Mouse (Mus musculus) right cerebral cortex, postnatal 36 days (tissue): ENCODE measurements around the gene Srsf9.
"Not testable (repeated sequence)": the region's sequence is repeated elsewhere in the genome, so short reads cannot be mapped to it uniquely, and the experiment has no call there.

ENCODE experiments used
- DNase-seq, 2 experiments: peaks; one replicate each; pipeline ENCODE4 v3.0.0; 2022; ENCODE audit warnings: low spot score in 2 of 2, mixed read lengths in 1 of 2

Srsf9 gene

GRCm38 (mm10) chr5:115373441-115374203, 46.6 kb downstream of the Srsf9 start:
- peak in 1 of 2 experiments; percentile 10 for DNase-seq

- DNase-seq: no peak
Observed at GRCm38 (mm10) chr5:115374204-115374820, 47.3 kb downstream of the Srsf9 start.

GRCm38 (mm10) chr5:115375436-115375835, 48.5 kb downstream of the Srsf9 start:
- no peak for DNase-seq

GRCm38 (mm10) chr5:115378882-115379281, 51.9 kb downstream of the Srsf9 start:
- not testable (repeated sequence) for DNase-seq
